Mouse (Mus musculus): Measurements from ENCODE around the gene Prkn.

Prkn gene

DNA sequence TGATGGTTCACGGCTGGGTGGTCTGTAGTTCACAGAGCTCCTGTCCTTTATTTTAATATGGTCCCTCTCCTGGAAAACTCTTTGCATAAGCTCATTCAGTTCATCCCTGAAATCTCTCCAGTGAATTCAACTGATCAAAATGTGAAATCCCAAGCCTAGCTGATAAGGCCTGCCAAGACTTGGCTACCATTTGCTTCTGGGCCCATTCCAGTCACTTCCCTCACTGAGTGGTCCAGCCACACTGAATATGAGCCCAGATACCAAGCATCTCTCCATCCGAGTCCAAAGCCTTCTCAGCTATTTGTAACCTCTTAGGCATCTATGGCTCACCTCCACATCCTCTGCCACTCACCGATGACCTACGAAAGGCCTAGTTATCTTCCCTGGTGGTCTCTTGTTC is 427.8 kb downstream of the Prkn start:
- no peak for DNase-seq (ENCODE audit: extremely low spot score, low spot score)

- no peak for DNase-seq (ENCODE audit: extremely low spot score, low spot score)
Observed at GRCm38 (mm10) chr17:11270179-11270578, 430.0 kb downstream of the Prkn start.

DNA sequence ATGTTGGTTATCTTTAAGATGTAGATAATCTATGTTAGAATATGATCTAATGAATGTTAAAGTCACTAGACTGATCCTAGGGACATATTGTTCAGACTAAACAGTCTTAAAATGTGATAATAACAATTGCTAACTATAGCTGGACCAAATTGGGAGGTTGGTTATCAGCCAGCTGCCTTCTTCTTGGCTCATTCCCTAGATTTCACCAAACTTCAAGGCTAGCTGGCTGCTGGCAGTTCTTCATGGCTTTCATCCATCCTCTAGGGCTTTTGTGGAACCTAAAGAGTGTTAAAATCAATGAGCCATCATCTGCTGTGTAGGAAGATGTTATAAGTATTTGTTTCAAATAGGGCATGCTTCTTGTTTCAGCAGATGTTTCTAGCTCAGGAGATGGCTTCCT is 431.7 kb downstream of the Prkn start:
- DNase-seq (ENCODE audit: extremely low spot score, low spot score), result no peak

DNA sequence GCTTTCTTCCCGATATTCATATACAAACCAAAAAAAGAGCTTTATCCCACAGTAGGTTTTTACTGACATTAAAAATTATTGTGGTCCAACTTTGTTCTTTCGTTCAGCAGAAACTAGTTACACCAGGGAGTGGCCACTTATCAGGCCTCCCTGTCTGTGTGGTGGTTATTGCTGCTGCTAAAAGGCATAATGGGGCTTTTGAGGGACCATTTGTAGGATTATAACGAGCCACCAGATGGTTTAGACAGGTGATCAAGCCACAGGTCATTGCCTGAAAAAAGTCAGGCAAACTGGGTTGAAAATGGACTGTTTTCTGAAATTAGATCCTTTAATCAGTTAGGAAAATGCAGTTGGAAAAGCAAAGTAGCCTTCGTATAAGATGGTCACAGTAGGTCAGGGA is 444.1 kb downstream of the Prkn start:
- DNase-seq (ENCODE audit: extremely low spot score, low spot score), result no peak

DNA sequence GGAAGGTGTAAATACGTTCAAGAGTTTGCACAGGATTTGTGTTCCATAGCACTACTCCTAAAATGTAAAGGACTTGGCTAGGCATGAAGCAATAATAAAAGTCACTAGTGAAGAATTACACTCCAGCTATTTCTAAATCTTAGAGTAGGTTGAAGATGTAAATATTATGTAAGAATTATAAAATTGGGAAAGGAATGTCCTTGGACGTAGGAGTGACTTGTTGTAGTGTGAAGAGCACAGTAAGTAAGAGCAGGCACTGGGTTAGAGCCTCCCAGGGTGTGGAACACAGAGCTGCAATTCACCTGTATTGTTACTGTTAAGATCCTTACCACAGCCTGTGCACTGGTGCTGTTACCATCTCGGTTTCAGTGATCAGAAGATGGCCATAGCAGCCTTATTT is 450.0 kb downstream of the Prkn start:
- no peak for DNase-seq (ENCODE audit: extremely low spot score, low spot score)

GRCm38 (mm10) chr17:11303116-11303515 is 462.9 kb downstream of the Prkn start:
- no peak for DNase-seq (ENCODE audit: extremely low spot score, low spot score)

DNA sequence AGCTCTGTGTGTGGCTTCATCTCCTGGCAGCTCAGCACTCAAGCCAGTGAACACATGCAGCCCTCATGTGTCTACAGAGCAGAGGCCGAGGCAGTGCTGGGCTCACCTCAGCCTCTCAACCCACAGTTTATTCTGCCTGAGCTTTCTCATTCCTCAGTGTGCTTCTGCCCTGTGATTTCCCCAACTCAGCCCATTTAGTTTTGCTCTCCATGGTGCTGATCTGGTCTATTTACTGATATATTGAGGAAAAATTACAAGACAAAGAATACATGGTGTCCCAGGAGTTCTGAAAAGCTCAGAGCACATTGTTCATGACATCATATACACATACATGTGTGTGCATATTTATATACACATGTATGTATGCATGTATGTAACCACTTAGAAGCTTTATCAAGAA is 469.7 kb downstream of the Prkn start:
- no peak for DNase-seq (ENCODE audit: extremely low spot score, low spot score)

DNA sequence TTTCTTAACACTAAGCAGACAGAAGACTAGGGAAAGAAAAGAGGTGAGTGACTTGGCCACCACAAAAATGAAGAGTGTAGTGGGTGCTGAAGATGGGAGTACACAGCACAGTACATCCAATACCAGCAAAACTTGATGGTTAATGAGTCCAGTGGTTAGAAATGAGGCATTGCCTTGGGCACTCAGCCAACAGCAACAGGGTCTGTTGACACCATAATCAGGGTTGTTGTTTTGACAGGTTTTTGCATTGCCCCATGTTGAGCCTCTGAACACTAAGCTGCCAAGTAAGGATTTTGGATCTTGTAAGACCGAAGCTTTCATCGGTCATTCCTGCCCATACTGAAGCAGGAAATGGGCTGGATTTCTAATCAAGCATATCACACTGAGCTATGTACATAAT is 474.0 kb downstream of the Prkn start:
- no peak for DNase-seq (ENCODE audit: extremely low spot score, low spot score)

- DNase-seq (ENCODE audit: extremely low spot score, low spot score), result no peak
Observed at GRCm38 (mm10) chr17:11315675-11316074, 475.5 kb downstream of the Prkn start.

DNA sequence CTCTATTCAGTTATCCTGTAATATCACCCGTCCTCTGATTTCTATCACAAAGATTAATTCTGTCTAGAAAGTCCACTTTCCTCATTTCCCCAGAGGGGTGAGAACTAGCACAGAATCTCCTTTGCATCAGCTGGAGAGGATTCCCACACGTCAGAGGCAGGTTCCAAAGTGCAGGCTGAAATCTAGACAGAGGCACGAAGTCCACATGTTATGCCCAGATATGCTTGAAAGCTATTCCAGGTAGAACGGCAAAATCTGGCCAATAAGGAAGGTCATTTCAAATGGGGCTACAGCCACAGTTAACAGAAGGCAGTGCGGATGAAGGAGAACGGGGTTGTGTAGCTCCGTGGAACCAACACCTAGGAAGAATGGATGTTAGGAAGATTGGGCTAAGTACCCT is 478.8 kb downstream of the Prkn start:
- no peak for DNase-seq (ENCODE audit: extremely low spot score, low spot score)

- no peak for DNase-seq (ENCODE audit: extremely low spot score, low spot score)
Observed at GRCm38 (mm10) chr17:11319666-11320360, 479.6 kb downstream of the Prkn start.

GRCm38 (mm10) chr17:11332081-11332480 is 491.9 kb downstream of the Prkn start:
- DNase-seq (ENCODE audit: extremely low spot score, low spot score), result no peak

DNA sequence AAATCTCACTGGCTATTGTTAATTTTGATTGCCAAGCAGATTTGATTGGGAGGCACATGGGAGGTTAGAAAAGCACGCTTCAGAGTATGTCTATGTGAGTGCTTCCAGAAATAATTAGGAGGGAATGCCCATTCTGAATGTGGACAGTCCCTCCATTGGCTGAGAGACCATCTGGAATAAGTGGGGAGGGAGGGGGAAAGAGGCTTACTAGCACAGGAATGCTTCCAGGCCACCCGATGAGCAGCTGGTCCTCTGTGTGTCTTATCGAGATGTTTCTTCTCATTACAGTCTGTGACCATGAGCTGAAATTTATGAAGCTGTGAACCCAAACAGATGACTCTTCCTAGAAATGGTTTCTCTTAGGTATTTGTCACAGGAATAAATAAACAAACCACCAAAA is 493.6 kb downstream of the Prkn start:
- DNase-seq (ENCODE audit: extremely low spot score, low spot score), result no peak

- no peak for DNase-seq (ENCODE audit: extremely low spot score, low spot score)
Observed at GRCm38 (mm10) chr17:11336156-11336555, 496.0 kb downstream of the Prkn start.

DNA sequence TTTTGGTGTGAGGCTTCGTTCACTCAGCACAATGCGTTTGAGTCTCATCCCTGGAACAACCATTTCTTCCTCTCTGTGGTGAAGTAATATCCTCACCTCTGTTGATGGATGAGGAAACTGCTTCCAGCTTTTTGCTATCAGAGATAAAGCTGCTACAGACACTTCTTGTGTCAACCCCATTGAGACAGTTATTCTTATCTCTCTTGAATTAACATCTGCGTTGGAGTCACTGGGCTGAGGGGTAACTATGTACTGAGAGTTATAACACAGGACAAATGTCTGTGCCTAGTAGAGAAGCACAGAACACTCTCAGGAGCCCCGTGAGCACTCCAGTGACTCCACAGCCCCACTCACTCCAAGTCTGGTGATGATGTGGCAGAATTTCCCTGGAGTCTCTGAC is 500.2 kb downstream of the Prkn start:
- no peak for DNase-seq (ENCODE audit: extremely low spot score, low spot score)

GRCm38 (mm10) chr17:11346310-11346709 is 506.1 kb downstream of the Prkn start:
- no peak for DNase-seq (ENCODE audit: extremely low spot score, low spot score)

- DNase-seq (ENCODE audit: extremely low spot score, low spot score), result no peak
Observed at GRCm38 (mm10) chr17:11352778-11353552, 512.8 kb downstream of the Prkn start.

GRCm38 (mm10) chr17:11353553-11353945 is 513.4 kb downstream of the Prkn start:
- no peak for DNase-seq (ENCODE audit: extremely low spot score, low spot score)

DNA sequence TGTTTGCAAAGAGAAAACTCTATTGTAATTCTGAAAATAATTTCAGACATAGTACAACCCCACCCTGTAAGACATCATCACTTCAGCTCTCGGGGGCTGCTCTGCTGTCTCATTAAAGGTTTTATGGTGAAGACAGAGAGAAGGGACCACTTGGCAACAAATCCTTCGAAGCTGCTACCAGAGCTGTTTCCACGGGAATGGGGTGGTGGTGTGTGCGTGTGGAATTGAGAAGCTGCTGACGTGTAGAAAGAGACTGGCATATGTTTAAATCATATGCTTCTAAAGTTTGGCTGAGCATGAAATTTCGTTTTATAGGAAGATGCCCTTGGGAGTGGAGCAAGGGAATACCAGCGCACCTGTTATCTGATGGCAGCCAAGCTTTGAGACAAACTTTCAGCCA is 514.2 kb downstream of the Prkn start:
- DNase-seq (ENCODE audit: extremely low spot score, low spot score), result no peak

- no peak for DNase-seq (ENCODE audit: extremely low spot score, low spot score)
Observed at GRCm38 (mm10) chr17:11375461-11375860, 535.3 kb downstream of the Prkn start.

GRCm38 (mm10) chr17:11383364-11383962 is 543.3 kb downstream of the Prkn start:
- DNase-seq (ENCODE audit: extremely low spot score, low spot score), result no peak

GRCm38 (mm10) chr17:11385246-11385645 is 545.1 kb downstream of the Prkn start:
- no peak for DNase-seq (ENCODE audit: extremely low spot score, low spot score)
